Mouse (Mus musculus) fat pad, adult 2 months (tissue): ENCODE results near the gene Borcs8.

Experiments used
- DNase-seq: peaks from one replicate; pipeline ENCODE4 v3.0.0-alpha.2; 2011; ENCODE audit warnings: low read depth, low spot score; ENCODE audit errors: extremely low read depth

Gene Borcs8

DNA sequence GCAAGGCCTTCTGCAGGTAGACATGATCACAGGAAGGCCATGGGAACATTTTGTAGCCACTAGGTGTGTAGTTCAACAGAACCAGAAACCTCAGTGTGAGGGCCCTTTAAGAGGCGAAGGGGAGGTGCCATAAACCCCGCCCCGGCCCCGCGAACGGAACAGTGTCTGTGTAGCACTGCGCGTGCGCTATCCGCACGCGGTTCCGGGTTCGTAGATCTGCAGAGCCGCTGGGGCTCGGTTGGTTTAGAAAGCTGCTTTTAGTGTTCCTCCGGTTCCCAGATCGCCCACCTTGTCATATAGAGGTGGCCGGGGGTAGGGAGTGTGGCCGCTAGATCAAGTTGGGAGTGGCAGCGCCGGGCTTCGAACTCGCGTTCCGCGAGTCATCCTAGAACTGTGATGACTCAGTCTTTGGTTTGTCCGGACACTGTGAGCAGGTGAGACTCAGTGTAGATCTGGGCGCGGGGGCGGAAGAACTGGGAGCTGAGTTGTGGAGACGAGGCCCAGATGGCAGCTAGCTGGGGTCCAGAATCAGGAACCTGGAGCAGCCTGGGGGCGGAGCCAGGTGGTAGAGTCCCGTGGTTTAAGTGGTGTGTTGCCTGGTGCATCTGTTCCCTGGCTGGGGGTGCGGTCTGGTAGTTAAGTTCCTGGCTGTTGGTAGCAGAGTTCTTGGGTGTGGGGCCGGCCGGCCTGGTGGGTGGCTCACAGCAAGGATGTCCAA, 8.0 kb upstream of the Borcs8 start, which contains the start of gene Nr2c2ap:
TSS of gene Nr2c2ap (plus strand) at position 168 of the 718 bp plus-strand sequence.
- no peak for DNase-seq

DNA sequence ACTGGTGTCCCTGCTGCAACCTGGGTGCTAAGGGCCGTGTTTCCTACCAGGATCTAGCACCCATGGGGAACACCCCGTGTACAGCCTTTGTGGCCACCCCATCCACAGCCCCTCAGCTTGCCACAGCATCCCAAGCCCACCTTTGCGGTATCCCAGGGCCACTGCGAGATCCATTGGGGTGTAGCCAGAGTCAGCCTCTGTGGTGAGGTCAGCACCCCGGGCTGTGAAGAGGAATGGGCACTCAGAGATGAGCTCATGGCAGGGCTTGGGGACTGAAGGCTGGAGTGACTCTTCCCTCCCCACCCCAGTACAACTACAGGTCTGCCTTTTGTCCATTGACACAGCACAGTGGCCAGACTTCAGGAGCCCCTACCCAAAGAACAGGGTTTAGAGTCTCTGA, 5.2 kb upstream of the Borcs8 start:
- DNase-seq, result no peak

DNA sequence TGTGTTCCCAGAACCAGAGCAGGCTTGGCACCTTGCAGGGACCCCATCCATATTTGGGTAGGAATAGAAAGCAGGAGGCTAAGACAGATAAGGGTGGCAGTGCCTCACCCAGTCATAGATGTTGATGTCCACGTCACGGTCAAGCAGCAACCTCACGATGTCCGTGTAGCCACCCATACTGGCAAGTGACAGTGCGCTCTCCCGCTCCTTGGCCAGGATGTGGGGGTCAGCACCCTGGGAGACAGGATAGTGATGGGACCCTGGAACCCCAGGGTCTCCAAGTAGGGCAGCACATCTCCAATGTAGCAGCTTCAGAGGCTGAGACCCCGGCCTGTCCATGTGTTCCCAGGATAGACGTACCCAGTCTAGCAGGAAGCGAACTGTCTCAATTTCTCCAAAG, 4.4 kb upstream of the Borcs8 start:
- no peak for DNase-seq

DNA sequence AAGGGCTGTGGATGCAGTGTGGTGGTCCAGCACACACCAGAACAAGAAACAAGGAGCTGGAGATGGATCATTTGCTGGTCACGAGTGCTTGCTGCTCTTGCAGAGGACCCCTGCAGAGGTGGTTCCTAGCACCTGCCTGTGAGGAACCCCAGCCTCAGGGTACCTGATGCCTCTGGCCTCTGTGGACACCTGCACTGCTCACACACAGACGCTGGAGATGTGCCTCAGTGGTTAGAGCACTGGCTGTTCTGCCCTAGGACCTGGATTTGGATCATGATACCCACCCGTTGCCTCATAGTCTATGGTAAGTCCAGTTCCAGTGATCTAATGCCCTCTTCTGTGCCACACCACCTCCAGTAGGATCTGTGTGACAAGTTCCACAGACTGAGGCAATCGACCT, 2.7 kb upstream of the Borcs8 start:
- peak; percentile 28 for DNase-seq

DNA sequence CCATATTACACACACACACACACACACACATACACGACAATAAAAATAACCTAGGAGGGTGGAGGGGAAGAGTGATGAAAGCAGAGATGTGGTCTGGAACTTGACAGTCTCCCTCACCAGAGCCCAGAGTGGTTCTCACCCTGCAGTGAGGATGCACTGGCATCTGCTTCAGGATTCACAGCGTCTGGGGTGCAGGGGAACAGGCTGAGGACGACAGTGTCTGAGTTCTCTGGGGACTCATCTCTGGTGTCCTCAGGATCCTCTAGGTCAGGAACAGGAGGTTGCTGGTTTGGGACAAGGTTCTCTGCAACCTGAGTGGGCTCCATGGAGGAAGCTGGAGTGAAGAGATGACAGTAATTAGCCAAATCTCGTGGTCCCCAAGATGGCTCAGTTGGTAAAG, 1.4 kb upstream of the Borcs8 start:
- no peak for DNase-seq

DNA sequence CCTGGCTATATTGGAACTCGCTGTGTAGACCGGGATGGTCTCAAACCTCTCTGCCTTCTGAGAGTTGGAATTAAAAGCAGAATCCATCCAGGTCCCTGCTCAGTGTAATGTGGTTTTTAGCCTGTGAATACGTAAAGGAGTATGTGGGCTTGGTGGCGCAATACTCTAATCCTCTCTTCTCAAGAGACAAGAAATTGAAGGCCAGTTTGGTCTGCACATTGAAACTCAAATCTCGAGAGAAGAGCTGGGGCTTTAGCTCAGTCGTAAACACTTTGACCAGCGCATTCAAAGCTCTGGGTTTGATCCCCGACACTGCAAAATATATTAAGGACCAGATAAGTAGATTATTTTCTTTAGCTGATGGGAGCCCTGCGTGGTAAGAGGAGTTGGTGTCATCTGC, 682 bp downstream of the Borcs8 start:
- no peak for DNase-seq

DNA sequence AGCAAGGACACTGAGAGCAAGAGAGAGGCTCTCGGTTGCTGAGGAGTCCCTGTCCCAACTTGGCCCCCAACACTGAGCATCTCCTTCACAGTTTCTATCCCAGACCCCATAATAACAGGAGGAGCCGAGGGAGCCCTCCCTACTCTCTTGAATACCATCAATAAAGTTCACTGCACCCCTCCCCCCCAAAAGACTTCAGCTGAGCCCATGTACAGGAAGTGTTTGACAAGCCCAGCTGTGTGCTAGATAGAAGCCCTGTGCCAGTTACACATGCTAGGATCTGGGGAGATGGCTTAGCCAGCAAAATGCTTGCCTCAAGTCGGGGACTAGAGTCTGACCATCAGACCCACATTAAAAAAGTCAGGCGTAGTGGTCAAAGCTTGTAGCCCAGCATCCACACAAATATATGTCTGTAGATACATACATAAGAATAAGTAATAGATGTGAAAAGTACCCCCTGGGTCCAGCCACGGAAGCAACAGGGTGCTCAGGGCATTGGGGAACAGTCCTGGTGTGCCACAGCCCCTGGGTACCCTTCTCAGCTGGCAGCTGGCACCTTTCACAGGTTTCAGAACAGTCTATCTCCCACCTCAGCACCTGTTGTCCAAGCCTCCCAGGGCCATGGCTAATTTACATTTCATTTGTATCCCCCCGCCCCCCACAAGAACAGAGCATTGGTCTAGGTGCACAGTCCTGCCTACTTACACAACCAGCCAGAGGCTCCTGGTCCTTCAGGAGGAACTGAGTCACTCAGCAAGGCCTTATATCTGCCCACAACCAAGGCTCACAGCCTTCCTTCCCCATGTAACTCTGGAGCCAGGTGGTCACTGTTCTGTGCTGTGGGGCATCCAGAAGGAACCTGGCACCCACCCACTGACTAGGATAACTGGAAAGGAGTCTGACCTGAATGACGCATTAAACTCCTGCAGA, 8.6 kb downstream of the Borcs8 start:
- DNase-seq, result no peak

DNA sequence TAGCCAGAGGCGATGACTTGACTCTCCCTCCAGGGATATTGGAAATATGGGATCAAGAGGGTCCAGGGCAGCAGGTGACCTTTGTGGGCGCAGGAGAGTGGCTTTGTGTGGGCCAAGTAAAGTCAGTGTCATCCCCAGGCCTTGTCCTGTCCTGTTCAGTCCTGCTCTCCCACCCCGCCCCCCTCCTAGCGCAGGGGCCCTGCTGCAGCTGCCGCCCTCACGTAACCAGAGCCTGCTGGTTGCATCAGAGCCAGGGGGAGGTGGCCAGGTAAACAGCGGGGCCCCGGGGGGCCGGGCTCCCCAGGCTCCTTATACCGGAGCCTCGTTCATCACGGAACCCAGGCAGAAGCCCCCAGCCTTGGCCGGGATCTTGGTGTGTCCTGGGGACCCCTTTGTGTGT, 10.9 kb downstream of the Borcs8 start:
- DNase-seq, result no peak

DNA sequence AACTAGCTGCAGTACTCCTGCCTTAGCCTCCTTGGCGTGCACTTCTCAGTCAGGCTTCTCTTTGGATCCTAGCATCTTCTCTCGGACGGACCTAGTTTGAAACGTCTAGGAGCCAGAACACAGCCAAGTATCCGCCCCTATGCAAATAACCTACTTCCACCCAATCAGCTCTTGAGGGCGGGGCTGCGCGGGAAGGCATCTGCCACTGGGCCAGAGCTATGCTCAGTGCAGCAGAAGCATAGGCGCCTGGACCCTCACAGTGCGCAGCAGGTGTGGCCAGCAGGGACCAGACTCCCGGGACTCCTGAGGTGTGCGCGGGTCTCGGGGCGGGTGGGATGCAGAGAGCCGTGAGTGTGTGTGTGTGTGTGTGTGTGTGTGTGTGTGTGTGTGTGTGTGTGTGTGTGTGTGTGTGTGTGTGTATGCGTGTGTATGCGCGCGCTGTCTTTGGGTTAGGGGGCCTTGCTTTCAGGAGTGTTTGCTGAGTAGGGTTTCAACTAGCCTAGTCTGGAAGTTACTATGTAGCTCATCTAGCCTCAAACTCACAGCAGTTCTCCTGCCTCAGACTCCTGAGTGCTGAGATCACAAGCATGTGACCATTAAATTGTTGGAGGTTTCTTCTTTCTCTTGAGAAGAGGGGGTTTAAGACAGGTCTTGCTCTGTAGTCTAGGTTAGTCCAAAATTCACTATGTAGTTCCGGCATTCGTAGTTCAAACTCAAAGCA, 13.4 kb downstream of the Borcs8 start:
- no peak for DNase-seq

DNA sequence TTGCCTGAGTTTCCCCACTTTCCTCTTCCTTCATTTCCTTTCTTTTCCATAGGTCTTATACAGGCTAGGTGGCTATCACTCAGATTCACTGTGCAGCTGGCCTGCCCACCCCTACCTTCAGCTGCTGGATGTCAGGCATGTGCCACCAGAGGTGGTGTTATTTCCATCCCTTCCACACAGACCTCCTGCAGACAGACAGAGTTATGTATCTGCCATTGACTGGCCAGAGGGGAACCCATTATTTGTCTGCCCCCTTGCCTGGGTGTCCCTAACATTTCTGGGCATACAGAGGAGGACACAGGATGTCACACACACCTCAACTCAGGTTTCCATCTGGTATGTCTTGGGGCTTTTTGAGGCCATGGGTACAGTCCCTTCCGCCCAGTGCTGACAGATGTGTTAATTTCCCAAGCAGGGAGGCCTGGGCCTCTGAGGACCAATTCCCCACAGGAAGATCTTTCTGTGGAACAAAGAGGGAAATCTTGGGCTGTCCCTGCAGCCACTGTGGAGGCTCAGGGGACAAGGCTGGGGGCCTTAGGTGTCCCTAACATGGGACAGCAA, 18.0 kb downstream of the Borcs8 start:
- DNase-seq, result no peak

DNA sequence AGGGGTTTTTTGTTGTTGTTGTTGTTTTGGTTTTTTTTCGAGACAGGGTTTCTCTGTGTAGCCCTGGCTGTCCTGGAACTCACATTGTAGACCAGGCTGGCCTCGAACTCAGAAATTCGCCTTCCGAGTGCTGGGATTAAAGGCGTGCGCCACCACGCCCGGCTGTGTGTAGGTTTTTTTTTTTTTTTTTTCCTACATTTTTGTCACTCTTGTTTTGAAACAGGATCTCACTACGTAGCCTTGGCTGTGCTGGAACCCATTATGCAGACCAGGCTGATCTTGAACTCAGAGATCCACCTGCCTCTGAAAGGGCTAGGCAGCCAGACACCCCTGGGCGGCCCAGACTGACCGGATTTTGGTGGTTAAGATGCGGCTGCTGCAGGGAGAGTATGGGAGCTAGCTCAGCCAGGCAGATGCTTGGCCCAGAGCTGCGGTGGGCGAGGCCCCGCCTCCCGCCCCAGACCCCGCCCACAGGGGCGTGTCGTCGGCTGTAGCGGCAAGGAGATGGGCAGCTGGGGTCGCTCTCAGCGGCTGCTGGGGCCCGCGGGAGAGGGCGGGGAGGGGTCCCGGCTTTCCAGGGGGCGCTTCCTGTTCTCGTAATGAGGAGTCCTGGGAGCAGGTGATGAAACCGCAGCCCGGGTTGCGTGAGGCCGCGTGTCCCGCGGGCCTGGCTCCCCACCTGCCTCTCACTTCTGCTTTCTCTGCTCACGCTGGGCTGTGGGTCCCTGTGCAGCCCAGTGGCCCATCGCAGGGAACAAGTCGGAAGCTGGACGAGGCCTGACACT, 19.0 kb downstream of the Borcs8 start:
- DNase-seq, result no peak

DNA sequence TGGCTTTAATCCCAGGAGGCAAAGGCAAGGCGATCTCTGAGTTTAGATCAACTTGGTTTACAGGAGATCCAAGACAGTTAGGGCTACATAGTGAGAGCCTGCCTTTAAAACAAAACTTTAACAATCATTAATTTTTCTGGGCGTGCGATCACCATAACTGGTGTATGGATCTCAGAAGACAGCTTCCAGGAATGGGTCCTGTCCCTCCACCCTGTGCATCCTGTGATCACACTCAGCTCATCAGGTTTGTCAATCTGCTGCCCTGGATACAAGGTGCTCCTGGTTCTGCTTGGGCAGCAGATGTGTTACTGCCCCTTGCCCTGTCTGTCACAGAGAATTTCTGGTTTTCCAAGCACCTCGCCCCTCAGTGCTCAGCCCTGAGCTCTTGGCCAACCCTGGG, 19.9 kb downstream of the Borcs8 start:
- DNase-seq, result no peak

DNA sequence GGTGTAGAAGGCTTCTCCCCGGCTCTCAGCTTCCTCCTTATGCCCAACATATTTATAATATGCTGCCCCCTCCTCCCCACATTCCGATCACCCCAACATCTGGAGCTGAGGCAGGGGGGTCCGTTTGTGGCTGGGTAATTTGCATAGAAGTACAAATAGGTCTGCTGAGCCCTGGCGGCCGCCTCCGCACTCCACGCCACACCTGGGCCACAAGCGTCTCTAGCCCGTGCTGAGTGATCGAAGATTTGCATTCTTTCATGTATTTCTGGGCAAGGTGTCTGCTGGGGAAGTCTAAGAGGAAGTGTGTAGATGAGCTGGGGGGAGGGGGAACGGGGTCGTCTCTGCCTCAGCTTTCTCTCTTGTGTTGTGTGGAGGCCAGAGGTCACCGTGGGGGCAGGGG, 20.7 kb downstream of the Borcs8 start:
- DNase-seq, result no peak

DNA sequence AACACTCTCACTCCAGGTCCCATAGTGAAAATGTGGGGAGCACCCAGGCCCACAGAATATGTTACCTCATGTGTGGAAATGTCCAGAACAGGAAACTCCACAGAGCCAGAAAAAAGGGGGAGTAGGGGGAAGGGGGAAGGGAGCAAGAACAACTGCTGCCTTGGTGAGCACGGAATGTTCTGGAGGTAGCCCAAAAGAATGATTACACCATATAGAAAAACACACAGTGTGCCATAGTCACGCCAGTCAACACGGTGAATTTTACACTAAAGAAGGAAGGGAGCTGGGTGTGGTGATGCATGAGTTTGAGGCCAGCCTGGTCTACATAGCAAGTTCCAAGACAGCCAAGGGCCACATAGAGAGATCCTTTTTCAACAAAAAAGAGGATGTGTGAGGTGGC, 24.0 kb downstream of the Borcs8 start:
- DNase-seq, result no peak

DNA sequence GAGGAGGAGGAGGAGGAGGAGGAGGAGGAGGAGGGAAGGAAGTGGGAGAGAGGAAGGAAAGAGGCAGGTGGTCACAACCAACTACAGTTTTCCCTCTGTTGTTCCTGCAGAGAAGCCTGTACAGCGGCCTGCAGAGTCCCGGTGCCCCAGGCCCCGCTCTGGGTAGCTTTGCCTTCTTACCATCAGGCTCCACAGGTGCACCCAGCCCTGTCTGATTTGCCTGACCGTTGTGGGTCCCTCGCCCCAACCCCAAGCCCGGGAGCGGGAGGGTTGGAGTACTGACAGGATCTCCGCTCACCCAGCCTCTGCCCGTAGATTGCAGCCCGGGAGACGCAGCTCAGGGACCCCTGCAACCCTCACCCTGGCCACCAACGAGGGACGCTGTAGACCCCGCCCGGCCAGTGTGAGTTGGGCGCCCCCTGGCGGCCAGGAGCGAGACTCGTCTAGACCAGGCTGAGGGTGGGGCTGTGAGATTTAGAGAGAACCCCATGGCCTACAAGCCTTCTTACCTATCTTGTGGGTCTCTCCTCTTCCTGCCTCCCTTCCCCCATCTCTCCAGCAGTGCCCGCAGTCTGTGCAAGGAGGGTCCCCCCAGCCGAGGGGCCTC, 27.3 kb downstream of the Borcs8 start:
- no peak for DNase-seq

DNA sequence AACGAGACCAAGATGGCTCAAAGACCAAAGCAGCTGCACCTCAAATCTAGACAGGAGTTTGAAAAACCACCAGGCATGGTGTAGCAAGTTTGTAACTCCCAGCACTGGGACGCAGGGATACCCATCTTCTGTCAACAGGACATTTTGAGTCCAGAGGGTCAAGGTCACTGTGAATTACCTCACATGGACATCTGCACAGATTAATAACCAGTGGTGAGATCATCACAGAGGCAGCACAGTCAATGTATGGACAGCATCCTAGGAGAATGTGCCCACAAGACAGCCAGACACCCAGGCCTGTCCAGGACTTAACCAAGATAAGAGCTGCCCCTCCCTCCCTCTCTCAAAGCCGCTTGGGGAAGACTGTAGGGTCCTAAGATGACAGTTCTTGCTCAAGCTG, 30.8 kb downstream of the Borcs8 start:
- no peak for DNase-seq

DNA sequence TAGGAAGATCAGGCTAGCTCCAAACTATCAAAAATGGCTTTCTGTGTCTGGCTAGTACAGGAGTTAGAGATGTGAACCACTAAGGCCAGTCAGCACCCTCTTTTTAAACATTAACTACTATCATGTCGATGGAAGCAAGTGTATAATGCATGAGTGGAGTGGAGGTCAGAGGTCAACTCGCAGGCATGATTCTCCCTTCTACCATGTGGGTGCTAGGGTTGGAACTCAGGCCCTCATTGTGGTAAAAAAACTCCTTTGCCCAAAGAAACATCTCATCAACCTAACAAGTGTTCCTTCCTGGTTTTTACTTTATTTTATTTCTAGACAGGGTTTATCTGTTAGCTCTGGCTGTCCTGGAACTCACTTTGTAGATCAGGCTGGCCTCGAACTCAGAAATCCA, 31.4 kb downstream of the Borcs8 start:
- DNase-seq, result no peak

DNA sequence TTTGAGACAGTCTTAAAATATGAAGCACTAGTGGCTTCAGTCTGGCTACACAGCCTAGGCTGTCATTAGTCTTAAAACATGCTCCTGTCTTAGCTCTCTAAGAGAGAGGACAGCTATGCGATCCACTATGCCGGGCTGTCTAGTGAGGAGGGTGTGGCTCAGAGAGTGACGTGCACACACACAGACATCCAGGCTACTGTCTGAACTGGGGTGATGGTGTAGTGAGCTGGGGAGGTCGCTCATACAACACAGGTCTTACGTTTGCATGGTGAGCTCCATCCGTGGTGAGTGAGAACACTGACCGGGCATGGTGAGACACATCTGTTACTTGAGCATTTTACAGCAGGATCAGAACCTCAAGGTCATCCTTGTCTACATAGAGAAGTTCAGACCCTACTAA, 31.9 kb downstream of the Borcs8 start:
- no peak for DNase-seq

DNA sequence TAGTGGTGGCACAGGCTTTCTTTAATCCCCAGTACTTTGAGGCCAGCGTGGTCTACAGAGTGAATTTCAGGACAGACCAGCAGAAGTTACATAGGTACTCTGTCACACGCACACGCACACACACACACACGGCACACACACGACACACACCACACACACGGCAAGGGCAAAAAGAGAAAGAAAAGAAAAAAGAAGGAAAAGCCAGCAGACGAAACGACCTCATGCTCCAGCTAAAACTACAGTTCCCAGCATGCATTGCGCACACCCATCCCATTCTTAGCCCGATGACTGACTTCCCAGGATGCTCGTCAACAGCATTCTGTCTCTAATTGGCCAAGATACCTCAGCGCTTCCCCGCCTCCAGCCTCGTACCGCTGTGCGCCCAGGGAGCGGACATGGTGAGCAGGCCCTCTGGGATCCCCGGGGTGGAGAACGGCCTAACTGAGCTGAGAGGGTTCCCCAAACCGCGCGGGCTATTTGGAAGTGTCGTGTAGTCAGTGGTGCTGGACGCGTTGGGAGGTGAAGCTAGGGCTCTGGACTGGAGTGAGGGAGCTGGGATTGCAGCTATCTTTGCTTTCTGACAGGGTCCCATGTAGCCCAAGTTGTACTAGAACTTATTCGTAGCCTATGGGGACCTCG, 32.9 kb downstream of the Borcs8 start, which contains the start of gene Tmem161a:
TSS of gene Tmem161a (plus strand) at position 314 of the 639 bp plus-strand sequence.
- DNase-seq, result peak; percentile 71

DNA sequence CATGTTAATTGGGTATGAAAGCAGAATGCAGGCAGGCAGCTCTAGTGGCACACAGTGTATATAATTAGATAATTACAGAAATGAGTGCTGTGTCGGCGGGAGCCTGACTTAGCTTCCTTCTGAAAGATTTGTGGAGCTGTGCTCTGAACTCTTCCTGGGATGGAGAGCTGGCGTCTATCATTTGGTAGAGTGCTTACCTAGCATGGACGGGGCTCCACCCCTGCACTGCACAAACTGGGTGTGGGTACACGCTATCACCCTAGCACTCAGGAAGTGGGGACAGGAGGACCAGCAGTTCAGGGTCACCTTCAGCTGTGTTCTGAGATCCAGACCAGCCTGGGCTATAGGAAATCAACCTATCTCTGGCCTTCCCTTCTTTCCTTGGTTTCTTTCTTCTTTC, 34.0 kb downstream of the Borcs8 start:
- DNase-seq, result no peak
